Mouse (Mus musculus) cortical plate, adult 2 months (tissue): ENCODE measurements at regions not wholly inside any gene's neighbourhood (a gene's known extent, or its start where the extent isn't known, plus 50 kb on each side); places are given as distances from the start of the nearest gene placed in this dataset.

Experiments
- H3K27ac ChIP-seq: fragments of 200-500 bp; 2 replicates; pipeline ENCODE4 v1.5.1; 2012; ENCODE audit warnings: low read length, control low read depth, inconsistent platforms; ENCODE audit not compliant: insufficient read depth
- H3K4me1 ChIP-seq: fragments of 200-500 bp; 2 replicates; pipeline ENCODE4 v1.6.1; 2011; ENCODE audit warnings: low read length; ENCODE audit not compliant: control insufficient read depth, insufficient read depth
- H3K4me3 ChIP-seq: fragments of 200-500 bp; 2 replicates; pipeline ENCODE4 v1.5.1; 2011; ENCODE audit warnings: mild to moderate bottlenecking, low read length, control low read depth; ENCODE audit not compliant: insufficient read depth
- CTCF ChIP-seq: fragments of 200-500 bp; IDR thresholded peaks from 2 replicates; pipeline ENCODE4 v1.5.1; 2011; ENCODE audit warnings: mild to moderate bottlenecking, control low read depth, low read length; ENCODE audit not compliant: insufficient read depth; ENCODE audit errors: extremely low read depth
- POLR2A ChIP-seq: fragments of 200-500 bp; IDR thresholded peaks from 2 replicates; pipeline ENCODE4 v1.6.1; 2011; ENCODE audit warnings: mild to moderate bottlenecking, low read length, control low read depth; ENCODE audit not compliant: insufficient read depth; ENCODE audit errors: extremely low read depth

DNA sequence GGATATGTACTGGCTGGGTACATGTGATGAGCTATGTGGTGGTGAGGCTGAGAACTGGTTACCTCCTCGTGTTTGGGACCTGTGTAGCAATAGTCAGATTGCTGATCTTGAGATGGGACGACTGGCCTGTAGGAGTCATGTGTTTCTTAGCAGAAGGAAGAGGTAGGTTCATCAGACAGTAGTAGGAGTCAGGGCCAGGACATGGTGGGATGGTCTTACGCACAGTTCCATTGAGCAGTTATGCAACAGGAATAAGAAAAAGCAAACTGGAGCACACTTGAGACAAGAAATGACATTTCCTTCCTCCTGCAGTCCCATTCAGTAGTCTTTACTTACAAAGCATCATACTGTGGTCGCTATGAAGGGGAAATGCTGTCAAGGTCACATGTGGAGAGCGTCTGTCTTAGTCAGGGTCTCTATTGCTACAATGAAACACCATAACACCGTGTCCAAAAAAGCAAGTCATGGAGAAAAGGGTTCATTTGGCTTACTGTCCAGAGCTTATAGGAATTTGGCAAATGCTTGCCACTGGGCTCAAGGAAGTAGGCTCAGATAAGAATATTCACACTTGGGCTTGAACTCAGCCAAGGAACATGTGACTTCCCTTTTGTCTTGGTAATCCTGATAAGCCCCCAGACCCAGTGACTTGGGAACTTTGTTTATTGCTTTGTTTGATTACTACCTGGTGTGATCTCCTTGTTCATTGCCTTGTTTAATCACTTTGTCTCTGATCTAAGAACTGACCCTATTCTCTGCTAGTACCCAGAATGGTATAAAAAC is 72.0 kb downstream of the Tnfaip3 start:
- no peaks in the 10 kb centered on the region for H3K4me1 ChIP-seq
- H3K4me3 ChIP-seq: no peak overlapping the region
- H3K27ac ChIP-seq: no peak overlapping the region
- TF ChIP-seq CTCF (no peak), POLR2A (no peak)

DNA sequence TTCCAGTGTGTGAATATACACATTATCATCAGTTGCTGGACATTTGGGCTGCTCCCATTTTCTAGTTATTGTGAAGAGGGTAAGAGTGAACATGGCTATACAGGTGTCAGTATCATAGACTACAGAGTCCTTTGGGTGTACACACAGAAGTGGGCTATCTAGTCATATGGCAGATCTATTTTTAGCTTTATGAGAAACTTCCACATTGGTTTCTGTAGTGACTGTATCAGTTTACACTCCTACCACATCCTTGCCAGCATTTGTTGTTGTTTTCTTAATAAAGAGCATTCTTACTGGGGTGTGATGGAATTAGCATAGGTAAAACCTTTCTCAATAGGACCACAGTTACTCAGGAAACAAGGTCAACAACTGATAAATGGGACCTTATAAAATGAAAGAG is 68.7 kb downstream of the Tnfaip3 start:
- TF ChIP-seq CTCF (no peak), POLR2A (no peak)
- H3K27ac ChIP-seq: no peak overlapping the region

More for the DNA sequence above, 68.7 kb downstream of the Tnfaip3 start:
- Histone ChIP-seq H3K4me1 (no peaks in the 10 kb centered on the region), H3K4me3 (no peak overlapping the region)
